Comparison of ENCODE assay signal across 9 mouse cellular contexts in the genomic region with DNA sequence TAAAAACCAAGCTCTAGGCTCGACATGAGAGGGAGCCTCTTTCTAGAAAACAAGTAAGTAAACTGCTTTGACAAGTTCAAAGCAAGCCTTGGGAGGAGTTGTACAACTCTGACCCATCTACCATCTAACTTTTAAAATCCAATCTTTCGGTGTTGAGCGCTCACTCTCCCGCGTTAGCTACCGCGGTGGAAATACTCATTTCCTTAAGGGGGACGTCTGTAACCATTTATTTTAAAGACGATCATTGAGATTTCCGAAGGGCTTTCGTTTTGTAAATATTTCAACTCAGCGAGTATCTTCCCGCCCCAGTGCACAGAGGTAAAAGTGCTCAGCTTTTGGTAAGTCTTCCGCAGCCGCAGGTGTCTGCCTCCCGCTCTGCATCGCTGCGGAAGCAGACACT. TPM values are rescaled to one million over a fixed set of nuclear protein-coding genes. Genes with fewer than 3 reads are reported as not detected.
DNase-seq lines count a peak whose midpoint lies in the region; ATAC-seq and TF ChIP-seq lines count a peak whose summit lies in the region.
"Had no signal": no experiment of that assay in that cellular context is flagged by ENCODE, and none has a peak within 500 bp of the region (broad histone marks: within the 10 kb centered on the region; RNA-seq: fewer than 3 reads in every experiment).

No protein-coding gene starts in this region.

- no peaks in the 10 kb centered on the region for H3K4me1 ChIP-seq in kidney, postnatal 0 days (replicated peaks; ENCODE audit: insufficient read depth, low read length)
- H3K4me1 ChIP-seq in embryonic facial prominence, embryonic 15.5 days = peaks cover 20% of the 10 kb centered on the region
- H3K4me1 ChIP-seq in hindbrain, embryonic 16.5 days (ENCODE audit: control insufficient read depth, insufficient read depth, low read depth, low read length) = peaks cover 6% of the 10 kb centered on the region
- peaks cover 19% of the 10 kb centered on the region for H3K4me1 ChIP-seq in neural tube, embryonic 13.5 days (replicated peaks)
- H3K4me1 ChIP-seq: liver, embryonic 15.5 days had no signal

- no peak overlapping the region for H3K4me3 ChIP-seq in kidney, postnatal 0 days (replicated peaks; ENCODE audit: low read depth, low read length)
- peak overlapping the region; percentile 17; the same call in 1 of the 2 replicates for H3K4me3 ChIP-seq in embryonic facial prominence, embryonic 15.5 days (replicated peaks)
- H3K4me3 ChIP-seq in hindbrain, embryonic 16.5 days (ENCODE audit: low read length) = peak overlapping the region; percentile 57
- H3K4me3 ChIP-seq in neural tube, embryonic 13.5 days = peak overlapping the region; percentile 54
- H3K4me3 ChIP-seq: liver, embryonic 15.5 days had no signal

- H3K27me3 ChIP-seq in kidney, postnatal 0 days (ENCODE audit: insufficient read depth, low read length) = peaks cover 20% of the 10 kb centered on the region
- peaks cover 65% of the 10 kb centered on the region for H3K27me3 ChIP-seq in embryonic facial prominence, embryonic 15.5 days
- peaks cover 6% of the 10 kb centered on the region; the same call in 1 of the 2 replicates for H3K27me3 ChIP-seq in hindbrain, embryonic 16.5 days (replicated peaks; ENCODE audit: control insufficient read depth, insufficient read depth, low read length)
- H3K27me3 ChIP-seq in neural tube, embryonic 13.5 days = peaks cover 30% of the 10 kb centered on the region

- DNase-seq in kidney, postnatal 0 days (ENCODE audit: low spot score) = no peak
- DNase-seq in kidney, postnatal 14 days = no peak
- DNase-seq in embryo, embryonic 10.5 days (ENCODE audit: low spot score) = no peak
- DNase-seq in frontal cortex, postnatal 25 days (ENCODE audit: low spot score in 2 of 2) = no peak
- DNase-seq: adrenal gland, postnatal 25 days had no signal

- H3K9me3 ChIP-seq in kidney, postnatal 0 days (replicated peaks; ENCODE audit: low read length) = no peaks in the 10 kb centered on the region
- no peaks in the 10 kb centered on the region for H3K9me3 ChIP-seq in embryonic facial prominence, embryonic 15.5 days (replicated peaks)
- H3K9me3 ChIP-seq in hindbrain, embryonic 16.5 days (ENCODE audit: control insufficient read depth, low read length) = peaks cover 7% of the 10 kb centered on the region
- no peaks in the 10 kb centered on the region for H3K9me3 ChIP-seq in neural tube, embryonic 13.5 days
- H3K9me3 ChIP-seq: liver, embryonic 15.5 days had no signal

- WGBS in kidney, postnatal 0 days = 25% methylated on average over 18 of the region's 18 CpGs
- 15% methylated on average over 18 of the region's 18 CpGs for WGBS in embryonic facial prominence, embryonic 15.5 days
- WGBS in hindbrain, embryonic 16.5 days = 22% methylated on average over 18 of the region's 18 CpGs
- 20% methylated on average over 18 of the region's 18 CpGs for WGBS in neural tube, embryonic 13.5 days

- no peaks in the 10 kb centered on the region for H3K36me3 ChIP-seq in kidney, postnatal 0 days (ENCODE audit: insufficient read depth, low read length)
- H3K36me3 ChIP-seq in embryonic facial prominence, embryonic 15.5 days = no peaks in the 10 kb centered on the region
- H3K36me3 ChIP-seq in hindbrain, embryonic 16.5 days (ENCODE audit: control insufficient read depth, insufficient read depth, low read length) = no peaks in the 10 kb centered on the region
- H3K36me3 ChIP-seq in neural tube, embryonic 13.5 days = no peaks in the 10 kb centered on the region
- H3K36me3 ChIP-seq: liver, embryonic 15.5 days had no signal

- no peak for TF ChIP-seq CTCF in kidney, postnatal 0 days (IDR thresholded peaks at IDR 0.05; ENCODE audit: low read depth)

- peak overlapping the region; percentile 36 for H3K4me2 ChIP-seq in kidney, postnatal 0 days (ENCODE audit: low read length)
- no peak overlapping the region for H3K4me2 ChIP-seq in embryonic facial prominence, embryonic 15.5 days (replicated peaks)
- peak overlapping the region; percentile 67 for H3K4me2 ChIP-seq in hindbrain, embryonic 16.5 days (ENCODE audit: low read length)
- peak overlapping the region; percentile 66 for H3K4me2 ChIP-seq in neural tube, embryonic 13.5 days

- H3K9ac ChIP-seq in kidney, postnatal 0 days (ENCODE audit: low read depth, low read length) = no peak overlapping the region
- no peak overlapping the region for H3K9ac ChIP-seq in embryonic facial prominence, embryonic 15.5 days
- H3K9ac ChIP-seq in hindbrain, embryonic 16.5 days (ENCODE audit: low read depth, low read length) = no peak overlapping the region
- H3K9ac ChIP-seq in neural tube, embryonic 13.5 days = 0 out of 2 replicates have a peak overlapping the region, but pooled peaks have one; percentile 69
- H3K9ac ChIP-seq: liver, embryonic 15.5 days had no signal

- ATAC-seq in kidney, postnatal 0 days (replicated peaks; ENCODE audit: low FRiP score, low read depth) = no peak
- ATAC-seq in embryonic facial prominence, embryonic 15.5 days (ENCODE audit: insufficient number of reproducible peaks, low FRiP score, low TSS enrichment, low read depth) = no peak
- ATAC-seq in hindbrain, embryonic 16.5 days = no peak
- ATAC-seq in neural tube, embryonic 13.5 days (ENCODE audit: low read depth) = no peak

- no peak overlapping the region for H3K27ac ChIP-seq in kidney, postnatal 0 days
- H3K27ac ChIP-seq in embryonic facial prominence, embryonic 15.5 days (replicated peaks) = no peak overlapping the region
- H3K27ac ChIP-seq in hindbrain, embryonic 16.5 days (ENCODE audit: low read depth, low read length) = no peak overlapping the region
- H3K27ac ChIP-seq in neural tube, embryonic 13.5 days (replicated peaks) = no peak overlapping the region
- H3K27ac ChIP-seq: liver, embryonic 15.5 days had no signal

RNA-seq across cellular contexts. Expression of gene Sox3, which starts 2.6 kb away (rescaled TPM):
- polyA plus RNA-seq in kidney, postnatal 0 days (2015; fragmentation: Nextera tagmentation; extraction: Ambion mirVana) = not detected in 2 replicates
- 0.11 TPM in 1 of 2 replicates, not detected in the other for polyA plus RNA-seq in embryonic facial prominence, embryonic 15.5 days (2015; fragmentation: Nextera tagmentation; extraction: Ambion mirVana)
- 0.60 and 0.74 TPM in 2 replicates for polyA plus RNA-seq in hindbrain, embryonic 16.5 days (2015; fragmentation: Nextera tagmentation; extraction: Ambion mirVana)
- 0.56 and 0.71 TPM in 2 replicates for polyA plus RNA-seq in neural tube, embryonic 13.5 days (2015; fragmentation: Nextera tagmentation; extraction: Ambion mirVana)
- polyA plus RNA-seq: liver, embryonic 15.5 days had no signal
